Mouse (Mus musculus) spleen, adult 2 months (tissue): ENCODE measurements at regions not wholly inside any gene's neighbourhood (a gene's known extent, or its start where the extent isn't known, plus 50 kb on each side); places are given as distances from the start of the nearest gene placed in this dataset.

ENCODE experiments used
- CTCF ChIP-seq: fragments of 200-500 bp; IDR thresholded peaks from 2 replicates; pipeline ENCODE4 v1.5.1; 2011; ENCODE audit warnings: mild to moderate bottlenecking, inconsistent platforms; ENCODE audit not compliant: insufficient read depth, insufficient read length, insufficient replicate concordance; ENCODE audit errors: extremely low read depth
- POLR2A ChIP-seq: fragments of 200-500 bp; IDR thresholded peaks from 2 replicates; pipeline ENCODE4 v1.6.1; 2011; ENCODE audit warnings: low read depth, low read length, inconsistent platforms

DNA sequence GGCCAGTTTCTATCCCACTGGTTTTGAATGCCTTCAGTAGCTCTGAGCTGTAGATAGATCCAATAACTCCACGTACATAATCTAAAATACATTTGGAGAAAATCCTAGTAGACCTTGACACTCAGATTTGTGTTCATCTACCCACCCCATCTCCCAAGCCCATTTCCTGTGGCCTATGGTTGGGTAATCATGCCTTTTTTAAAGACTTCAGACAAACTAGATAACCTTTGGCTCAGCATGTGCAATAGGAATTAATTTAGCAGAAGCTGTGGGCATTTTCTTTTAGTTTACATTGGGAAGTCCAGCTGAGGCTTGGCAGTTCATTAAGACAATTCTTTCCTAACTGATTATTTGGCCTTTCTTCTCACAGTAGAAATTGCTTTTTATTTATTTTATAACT is 203.3 kb upstream of the Gypa start:
- TF ChIP-seq CTCF = no peak
- no peak for TF ChIP-seq POLR2A
